Mouse (Mus musculus) stomach, postnatal 0 days (tissue): Measurements from ENCODE around the gene Cblb. TPM values are rescaled to one million over a fixed set of nuclear protein-coding genes. Genes with fewer than 3 reads are reported as not detected.

Experiments used
- ATAC-seq: fragments of 200-750 bp; cut with Nextera tagmentation; 2 replicates; pipeline ENCODE4 v1.8.0; 2017; ENCODE audit not compliant: low FRiP score, low TSS enrichment
- DNase-seq: peaks from one replicate; pipeline ENCODE4 v3.0.0-alpha.2; 2016; ENCODE audit warnings: low spot score
- H3K27ac ChIP-seq: fragments of 300-500 bp; sonication (generic); replicated peaks from 2 replicates; pipeline ENCODE4 v1.5.1; 2014; ENCODE audit warnings: mild to moderate bottlenecking, control low read depth
- H3K27me3 ChIP-seq: fragments of 300-500 bp; sonication (generic); 2 replicates; pipeline ENCODE4 v1.6.1; 2014; ENCODE audit warnings: low read length; ENCODE audit not compliant: control insufficient read depth, insufficient read depth
- H3K36me3 ChIP-seq: fragments of 300-500 bp; sonication (generic); 2 replicates; pipeline ENCODE4 v1.6.1; 2014; ENCODE audit warnings: low read length, mixed read lengths; ENCODE audit not compliant: control insufficient read depth, insufficient read depth
- H3K4me1 ChIP-seq: fragments of 300-500 bp; sonication (generic); replicated peaks from 2 replicates; pipeline ENCODE4 v1.6.1; 2014; ENCODE audit warnings: antibody characterized with exemption; ENCODE audit not compliant: control insufficient read depth, insufficient read depth
- H3K4me2 ChIP-seq: fragments of 300-500 bp; sonication (generic); replicated peaks from 2 replicates; pipeline ENCODE4 v1.6.1; 2014; ENCODE audit warnings: low read depth, mild to moderate bottlenecking, control low read depth, moderate library complexity
- H3K4me3 ChIP-seq: fragments of 300-500 bp; sonication (generic); 2 replicates; pipeline ENCODE4 v1.5.1; 2014; ENCODE audit warnings: low read depth, low read length, control low read depth
- H3K9ac ChIP-seq: fragments of 300-500 bp; sonication (generic); 2 replicates; pipeline ENCODE4 v1.6.1; 2014; ENCODE audit warnings: mild to moderate bottlenecking, low read length, control low read depth, mixed read lengths
- H3K9me3 ChIP-seq: fragments of 300-500 bp; sonication (generic); 2 replicates; pipeline ENCODE4 v1.6.1; 2016; ENCODE audit warnings: low read length; ENCODE audit not compliant: control insufficient read depth
- CTCF ChIP-seq: IDR thresholded peaks from 2 replicates; pipeline ENCODE4 v1.5.1; 2016; ENCODE audit warnings: antibody characterized with exemption, low read depth, mild to moderate bottlenecking, moderate library complexity
- EP300 ChIP-seq: optimal IDR thresholded peaks from 2 replicates; pipeline ENCODE3; 2016; ENCODE audit warnings: antibody characterized with exemption
- WGBS: fragments of 180-500 bp; shearing (Covaris S2); extraction: QIAGEN DNeasy Blood & Tissue Kit; methylation state at CpG from one replicate; pipeline ENCODE4 v1.1.7; 2014; 5-methylcytosine and 5-hydroxymethylcytosine counted together
- polyA plus RNA-seq: library from polyadenylated mRNA; unstranded; fragments of >200 nt; fragmentation: Nextera tagmentation; extraction: Ambion mirVana; gene quantifications from 2 replicates; pipeline ENCODE4 v1.2.1, GENCODE M21; 2015

Cblb gene
- polyA plus RNA-seq, 1 experiment from 2014 or later: 4.0 TPM

DNA sequence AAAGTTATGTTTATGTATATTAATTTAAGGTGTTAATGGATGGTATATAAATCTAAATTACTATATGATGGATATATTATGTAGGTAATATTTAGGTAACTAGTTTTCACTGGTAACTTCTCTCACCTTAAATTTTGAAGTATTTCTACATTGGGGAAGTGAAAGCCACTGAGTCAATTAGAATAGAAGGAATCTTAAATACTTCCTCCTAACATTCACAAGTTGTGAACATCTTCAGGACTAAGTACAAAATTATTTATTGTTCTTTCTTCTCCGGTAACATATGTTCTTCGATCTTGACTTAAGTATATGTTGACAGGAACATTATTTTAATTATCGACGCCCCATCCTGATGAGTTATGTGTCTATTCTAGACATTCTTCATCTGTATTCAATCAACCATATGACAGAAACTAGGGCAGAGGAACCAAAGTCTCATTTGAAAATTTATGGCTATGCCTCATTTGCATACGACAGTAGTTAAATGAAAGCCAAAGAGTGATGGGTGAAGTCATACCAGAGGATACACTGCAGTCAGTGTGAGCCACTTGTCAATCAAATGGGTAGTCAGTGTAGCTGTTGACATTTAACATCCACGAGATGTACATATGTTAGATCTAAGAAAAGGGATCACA, 118.2 kb downstream of the Cblb start:
- H3K9me3 ChIP-seq: no peaks in the 10 kb centered on the region
- ATAC-seq (no peak), DNase-seq (no peak)
- no peak overlapping the region for H3K4me2 ChIP-seq
- no peak overlapping the region for H3K27ac ChIP-seq
- no peaks in the 10 kb centered on the region for H3K27me3 ChIP-seq
- no peak for TF ChIP-seq CTCF
- TF ChIP-seq EP300: no peak
- no peak overlapping the region for H3K4me3 ChIP-seq
- H3K4me1 ChIP-seq: no peaks in the 10 kb centered on the region
- 87% methylated on average over 6 of the region's 6 CpGs for WGBS
- H3K9ac ChIP-seq: no peak overlapping the region
- H3K36me3 ChIP-seq: 0 out of 2 replicates have a peak, but pooled peaks cover 3% of the 10 kb centered on the region

GRCm38 (mm10) chr16:52155030-52155696, 124.1 kb downstream of the Cblb start:
- TF ChIP-seq CTCF: no peak
- H3K9ac ChIP-seq: no peak overlapping the region
- WGBS: 82% methylated on average over 5 of the region's 5 CpGs
- no peaks in the 10 kb centered on the region for H3K9me3 ChIP-seq
- no peaks in the 10 kb centered on the region for H3K4me1 ChIP-seq
- H3K4me2 ChIP-seq: no peak overlapping the region
- no peak for ATAC-seq
- H3K27ac ChIP-seq: no peak overlapping the region
- DNase-seq: no peak
- H3K36me3 ChIP-seq: 0 out of 2 replicates have a peak, but pooled peaks cover 6% of the 10 kb centered on the region
- no peaks in the 10 kb centered on the region for H3K27me3 ChIP-seq
- no peak overlapping the region for H3K4me3 ChIP-seq

DNA sequence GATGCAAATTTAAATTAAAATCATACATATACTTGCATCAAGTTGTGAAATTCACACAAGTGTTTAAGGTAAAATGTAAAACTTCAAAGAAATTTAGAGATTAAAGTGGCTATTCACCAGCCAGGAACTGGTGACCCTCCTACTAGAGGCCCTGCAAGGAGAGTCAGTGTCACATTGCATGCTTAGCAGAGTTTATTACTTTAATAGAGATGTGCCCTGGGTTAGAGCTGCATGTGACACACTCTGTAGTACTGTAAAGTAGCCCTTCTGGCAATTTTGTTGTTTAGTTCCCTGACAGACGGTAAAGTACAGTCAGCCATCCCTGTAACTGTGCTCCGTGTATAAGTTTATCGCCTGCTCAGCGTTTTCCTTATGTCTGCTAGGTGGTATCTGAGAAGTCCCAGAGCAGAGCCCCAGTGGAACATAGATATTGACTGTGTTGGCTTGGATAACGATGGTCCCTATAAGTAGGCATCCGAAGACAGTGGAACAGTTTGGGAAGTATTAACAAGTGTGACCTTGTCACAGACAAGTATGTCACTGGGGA, 129.0 kb downstream of the Cblb start:
- TF ChIP-seq EP300: no peak
- TF ChIP-seq CTCF: no peak
- H3K4me3 ChIP-seq: no peak overlapping the region
- H3K27ac ChIP-seq: no peak overlapping the region
- 89% methylated on average over 6 of the region's 6 CpGs for WGBS
- no peak overlapping the region for H3K4me2 ChIP-seq
- H3K9ac ChIP-seq: no peak overlapping the region
- no peaks in the 10 kb centered on the region for H3K27me3 ChIP-seq
- H3K4me1 ChIP-seq: no peaks in the 10 kb centered on the region
- H3K36me3 ChIP-seq: peaks cover 6% of the 10 kb centered on the region; the same call in 1 of the 2 replicates
- DNase-seq (no peak), ATAC-seq (no peak)
- no peaks in the 10 kb centered on the region for H3K9me3 ChIP-seq

DNA sequence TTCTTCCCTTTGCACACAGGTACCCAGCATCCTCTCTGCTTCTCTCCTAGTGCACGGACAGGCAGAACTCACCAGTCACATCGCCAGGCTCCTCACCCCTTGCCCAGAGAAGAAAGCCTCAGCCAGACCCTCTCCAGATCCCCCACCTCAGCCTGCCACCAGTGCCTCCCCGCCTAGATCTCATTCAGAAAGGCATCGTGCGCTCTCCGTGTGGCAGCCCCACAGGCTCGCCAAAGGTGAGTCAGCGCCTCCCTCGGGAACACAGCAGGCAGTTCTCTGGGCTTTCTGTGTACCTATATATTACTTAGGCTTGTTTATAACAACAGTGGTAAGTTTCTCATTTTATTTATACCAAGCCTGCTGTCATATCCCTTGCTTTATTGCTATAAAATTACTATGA, 133.2 kb downstream of the Cblb start:
- Histone ChIP-seq H3K27me3 (no peaks in the 10 kb centered on the region), H3K9ac (no peak overlapping the region), H3K4me2 (no peak overlapping the region), H3K27ac (no peak overlapping the region), H3K36me3 (peaks cover 13% of the 10 kb centered on the region), H3K4me3 (no peak overlapping the region), H3K9me3 (no peaks in the 10 kb centered on the region), H3K4me1 (no peaks in the 10 kb centered on the region)
- ATAC-seq (no peak), DNase-seq (no peak)
- 86% methylated on average over 9 of the region's 9 CpGs for WGBS
- no peak for TF ChIP-seq EP300
- TF ChIP-seq CTCF: no peak

DNA sequence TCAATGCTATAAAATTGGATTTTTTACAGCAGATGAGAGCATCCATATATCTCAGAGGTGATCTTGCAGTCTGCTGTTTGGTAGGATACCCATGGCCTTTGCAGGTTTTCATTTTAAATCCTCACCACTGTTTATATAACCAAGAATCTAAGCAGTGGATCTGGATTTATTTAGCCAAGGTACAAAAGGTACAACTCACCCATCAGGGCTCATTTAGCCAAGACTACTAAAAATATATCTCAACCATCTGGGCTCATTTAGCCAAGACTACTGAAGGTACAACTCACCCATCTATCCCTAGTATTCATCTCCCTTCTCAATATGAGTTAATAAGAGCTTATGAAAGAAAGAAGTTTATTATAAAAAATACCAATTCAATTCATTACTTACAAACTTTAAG, 142.2 kb downstream of the Cblb start:
- Histone ChIP-seq H3K4me1 (no peaks in the 10 kb centered on the region), H3K9ac (no peak overlapping the region), H3K4me2 (no peak overlapping the region), H3K36me3 (no peaks in the 10 kb centered on the region), H3K9me3 (no peaks in the 10 kb centered on the region), H3K4me3 (no peak overlapping the region), H3K27ac (no peak overlapping the region), H3K27me3 (no peaks in the 10 kb centered on the region)
- no peak for TF ChIP-seq EP300
- no peak for TF ChIP-seq CTCF
- DNase-seq: no peak
- no peak for ATAC-seq

GRCm38 (mm10) chr16:52179839-52180238, 148.8 kb downstream of the Cblb start:
- H3K9me3 ChIP-seq: no peaks in the 10 kb centered on the region
- ATAC-seq: no peak

More at GRCm38 (mm10) chr16:52179839-52180238, 148.8 kb downstream of the Cblb start:
- 84% methylated on average over 3 of the region's 3 CpGs for WGBS
- no peak overlapping the region for H3K9ac ChIP-seq
- no peak overlapping the region for H3K27ac ChIP-seq
- H3K27me3 ChIP-seq: no peaks in the 10 kb centered on the region
- no peak overlapping the region for H3K4me3 ChIP-seq
- TF ChIP-seq EP300 (no peak), CTCF (no peak)
- no peaks in the 10 kb centered on the region for H3K4me1 ChIP-seq
- H3K36me3 ChIP-seq: no peaks in the 10 kb centered on the region
- DNase-seq: no peak
- H3K4me2 ChIP-seq: no peak overlapping the region
